9 mouse cellular contexts compared by ENCODE assay signal in the genomic region with DNA sequence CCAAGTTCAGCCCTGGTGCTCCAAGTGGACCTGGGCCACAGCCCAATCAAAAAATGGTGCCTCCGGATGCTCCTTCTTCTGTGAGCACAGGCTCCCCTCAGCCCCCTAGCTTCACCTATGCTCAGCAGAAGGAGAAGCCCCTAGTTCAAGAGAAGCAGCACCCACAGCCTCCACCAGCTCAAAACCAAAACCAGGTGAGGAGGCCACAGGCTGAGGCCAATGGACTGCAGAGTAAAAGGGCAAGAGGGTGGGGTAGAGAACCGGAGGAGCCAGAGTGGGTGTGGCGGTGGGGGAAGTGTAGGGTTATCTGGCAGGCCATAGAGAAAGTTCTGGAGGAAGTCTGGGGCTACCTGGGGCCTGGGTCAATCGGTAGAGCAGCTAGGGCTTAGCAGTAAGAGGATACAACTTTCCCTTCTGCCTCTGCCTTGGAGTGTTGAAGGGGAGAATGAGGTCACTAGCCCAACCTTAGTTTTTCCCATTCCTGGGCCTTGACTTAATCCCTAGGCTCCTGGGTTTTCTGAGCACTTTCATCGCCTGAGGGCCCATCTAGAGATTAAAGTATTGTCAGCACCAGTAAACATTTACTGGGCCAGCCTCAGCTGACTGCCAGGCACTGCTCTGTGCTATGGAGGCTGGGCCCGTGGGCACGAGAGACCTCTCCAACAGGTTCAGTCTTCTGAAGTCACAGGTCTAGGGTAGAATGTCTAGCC. TPM values are rescaled to one million over a fixed set of nuclear protein-coding genes. Genes with fewer than 3 reads are reported as not detected.
A peak's percentile ranks its signal among the peaks of the same experiment; 100 is the strongest.
DNase-seq lines count a peak whose midpoint lies in the region; ATAC-seq and TF ChIP-seq lines count a peak whose summit lies in the region.
"Had no signal": no experiment of that assay in that cellular context is flagged by ENCODE, and none has a peak within 500 bp of the region (broad histone marks: within the 10 kb centered on the region; RNA-seq: fewer than 3 reads in every experiment).

No protein-coding gene starts in this region.

- H3K36me3 ChIP-seq in hindbrain, embryonic 10.5 days, result peaks cover 57% of the 10 kb centered on the region
- 0 out of 2 replicates have a peak, but pooled peaks cover 2% of the 10 kb centered on the region for H3K36me3 ChIP-seq in hindbrain, embryonic 11.5 days (ENCODE audit: control insufficient read depth, insufficient read depth, low read length)
- peaks cover 48% of the 10 kb centered on the region for H3K36me3 ChIP-seq in embryonic facial prominence, embryonic 13.5 days
- peaks cover 27% of the 10 kb centered on the region for H3K36me3 ChIP-seq in intestine, postnatal 0 days (ENCODE audit: control insufficient read depth, insufficient read depth)
- peaks cover 65% of the 10 kb centered on the region for H3K36me3 ChIP-seq in megakaryocyte, embryonic 14.5 days (replicated peaks; ENCODE audit: low read length)

- no peak for DNase-seq in hindbrain, embryonic 10.5 days (ENCODE audit: low spot score)
- DNase-seq in hindbrain, embryonic 11.5 days (ENCODE audit: low spot score), result no peak
- no peak for DNase-seq in layer of hippocampus, postnatal 10 days (ENCODE audit: low spot score in 2 of 2)

- peaks cover 40% of the 10 kb centered on the region for H3K4me1 ChIP-seq in hindbrain, embryonic 10.5 days (replicated peaks)
- H3K4me1 ChIP-seq in hindbrain, embryonic 11.5 days (replicated peaks; ENCODE audit: control insufficient read depth, insufficient read depth, low read length), result peaks cover 2% of the 10 kb centered on the region
- peaks cover 48% of the 10 kb centered on the region for H3K4me1 ChIP-seq in embryonic facial prominence, embryonic 13.5 days
- peaks cover 20% of the 10 kb centered on the region for H3K4me1 ChIP-seq in intestine, postnatal 0 days (replicated peaks; ENCODE audit: control insufficient read depth, insufficient read depth, low read length)
- peaks cover 77% of the 10 kb centered on the region for H3K4me1 ChIP-seq in megakaryocyte, embryonic 14.5 days

- no peak overlapping the region for H3K4me2 ChIP-seq in hindbrain, embryonic 11.5 days (replicated peaks; ENCODE audit: low read depth, low read length)
- peak overlapping the region; percentile 85 for H3K4me2 ChIP-seq in embryonic facial prominence, embryonic 13.5 days
- peak overlapping the region; percentile 96 for H3K4me2 ChIP-seq in intestine, postnatal 0 days (replicated peaks; ENCODE audit: low read depth)

- WGBS in hindbrain, embryonic 10.5 days, result 87% methylated on average over 7 of the region's 7 CpGs
- WGBS in hindbrain, embryonic 11.5 days, result 83% methylated on average over 7 of the region's 7 CpGs
- WGBS in embryonic facial prominence, embryonic 13.5 days, result 80% methylated on average over 7 of the region's 7 CpGs
- WGBS in intestine, postnatal 0 days, result 54% methylated on average over 7 of the region's 7 CpGs

- no peak for TF ChIP-seq CTCF in intestine, postnatal 0 days (IDR thresholded peaks at IDR 0.05; ENCODE audit: low read depth)

- H3K27me3 ChIP-seq in hindbrain, embryonic 10.5 days (ENCODE audit: insufficient read depth, poor library complexity, severe bottlenecking), result no peaks in the 10 kb centered on the region
- H3K27me3 ChIP-seq in hindbrain, embryonic 11.5 days (ENCODE audit: control insufficient read depth, insufficient read depth, low read length), result no peaks in the 10 kb centered on the region
- no peaks in the 10 kb centered on the region for H3K27me3 ChIP-seq in embryonic facial prominence, embryonic 13.5 days
- no peaks in the 10 kb centered on the region for H3K27me3 ChIP-seq in intestine, postnatal 0 days (replicated peaks; ENCODE audit: control insufficient read depth, insufficient read depth, low read length)
- no peaks in the 10 kb centered on the region for H3K27me3 ChIP-seq in megakaryocyte, embryonic 14.5 days (replicated peaks)

- H3K9ac ChIP-seq in hindbrain, embryonic 11.5 days (ENCODE audit: low read depth, low read length), result no peak overlapping the region
- no peak overlapping the region for H3K9ac ChIP-seq in embryonic facial prominence, embryonic 13.5 days
- no peak overlapping the region for H3K9ac ChIP-seq in intestine, postnatal 0 days (ENCODE audit: low read depth, low read length)

- no peak overlapping the region for H3K27ac ChIP-seq in hindbrain, embryonic 10.5 days
- no peak overlapping the region for H3K27ac ChIP-seq in hindbrain, embryonic 11.5 days (ENCODE audit: low read depth, low read length)
- H3K27ac ChIP-seq in embryonic facial prominence, embryonic 13.5 days, result no peak overlapping the region
- no peak overlapping the region; the same call in 1 of the 2 replicates for H3K27ac ChIP-seq in intestine, postnatal 0 days (ENCODE audit: low read depth, low read length)

- H3K9me3 ChIP-seq in hindbrain, embryonic 10.5 days, result no peaks in the 10 kb centered on the region
- no peaks in the 10 kb centered on the region for H3K9me3 ChIP-seq in hindbrain, embryonic 11.5 days (ENCODE audit: control insufficient read depth, low read length)
- no peaks in the 10 kb centered on the region for H3K9me3 ChIP-seq in embryonic facial prominence, embryonic 13.5 days
- H3K9me3 ChIP-seq in intestine, postnatal 0 days (ENCODE audit: control insufficient read depth), result no peaks in the 10 kb centered on the region
- no peaks in the 10 kb centered on the region for H3K9me3 ChIP-seq in megakaryocyte, embryonic 14.5 days

- peak overlapping the region; percentile 90; the same call in 1 of the 2 replicates for H3K4me3 ChIP-seq in hindbrain, embryonic 10.5 days
- no peak overlapping the region for H3K4me3 ChIP-seq in hindbrain, embryonic 11.5 days (ENCODE audit: low read depth, low read length)
- H3K4me3 ChIP-seq in embryonic facial prominence, embryonic 13.5 days, result peak overlapping the region; percentile 79; the same call in 1 of the 2 replicates
- H3K4me3 ChIP-seq in intestine, postnatal 0 days (ENCODE audit: low read depth, low read length), result peak overlapping the region; percentile 89
- H3K4me3 ChIP-seq in megakaryocyte, embryonic 14.5 days (replicated peaks), result peak overlapping the region; percentile 98

- ATAC-seq in hindbrain, embryonic 11.5 days (ENCODE audit: low FRiP score), result no peak
- ATAC-seq in embryonic facial prominence, embryonic 13.5 days (ENCODE audit: insufficient number of reproducible peaks, insufficient read depth, low FRiP score, low TSS enrichment, low read depth), result no peak
- ATAC-seq in intestine, postnatal 0 days, result no peak
- ATAC-seq in erythroblast, adult 5-6 weeks (replicated peaks; ENCODE audit: low FRiP score, poor library complexity, severe bottlenecking), result no peak
- ATAC-seq in erythroid progenitor cell, adult 5-6 weeks (replicated peaks; ENCODE audit: low FRiP score, poor library complexity, severe bottlenecking), result no peak

RNA-seq across cellular contexts. Expression of gene Zyx, which starts 2.5 kb away (rescaled TPM):
- 86.0 and 103 TPM in 2 replicates for polyA plus RNA-seq in hindbrain, embryonic 10.5 days (2016; fragmentation: Nextera tagmentation; extraction: Ambion mirVana)
- 57.5 and 60.1 TPM in 2 replicates for polyA plus RNA-seq in hindbrain, embryonic 11.5 days (2014; fragmentation: Nextera tagmentation; extraction: Ambion mirVana)
- 77.2 and 81.0 TPM in 2 replicates for polyA plus RNA-seq in embryonic facial prominence, embryonic 13.5 days (2015; fragmentation: Nextera tagmentation; extraction: Ambion mirVana)
- polyA plus RNA-seq in intestine, postnatal 0 days (2015; fragmentation: Nextera tagmentation; extraction: Ambion mirVana), result 50.9 and 54.8 TPM in 2 replicates
- 8,612 and 27,789 TPM in 2 replicates for polyA plus RNA-seq in megakaryocyte, embryonic 14.5 days (2012; ENCODE audit: insufficient read depth, low replicate concordance)
- total RNA-seq in layer of hippocampus, postnatal 10 days (2021), result 10 to 100 TPM; 54.0 to 56.2 TPM
- total RNA-seq in erythroblast, adult 5-6 weeks (2015; ENCODE audit: low replicate concordance), result 74.0 and 87.0 TPM in 2 replicates
- total RNA-seq in erythroblast, adult 5-6 weeks (2017; ENCODE audit: low replicate concordance), result 7.7 and 14.1 TPM in 2 replicates
- total RNA-seq in erythroid progenitor cell, adult 5-6 weeks (2015; ENCODE audit: low replicate concordance), result 37.3 and 45.0 TPM in 2 replicates
- 5.9 and 12.8 TPM in 2 replicates for total RNA-seq in erythroid progenitor cell, adult 5-6 weeks (2017; ENCODE audit: low replicate concordance)

RNA-seq across cellular contexts. Expression of gene Epha1, which starts 21.1 kb away (rescaled TPM):
- 1.8 and 3.1 TPM in 2 replicates for polyA plus RNA-seq in hindbrain, embryonic 10.5 days (2016; fragmentation: Nextera tagmentation; extraction: Ambion mirVana)
- polyA plus RNA-seq in hindbrain, embryonic 11.5 days (2014; fragmentation: Nextera tagmentation; extraction: Ambion mirVana), result 0.43 and 1.3 TPM in 2 replicates
- 10.5 and 10.8 TPM in 2 replicates for polyA plus RNA-seq in embryonic facial prominence, embryonic 13.5 days (2015; fragmentation: Nextera tagmentation; extraction: Ambion mirVana)
- 13.3 and 13.7 TPM in 2 replicates for polyA plus RNA-seq in intestine, postnatal 0 days (2015; fragmentation: Nextera tagmentation; extraction: Ambion mirVana)
- not detected in 2 replicates for polyA plus RNA-seq in megakaryocyte, embryonic 14.5 days (2012; ENCODE audit: insufficient read depth, low replicate concordance)
- under 1 TPM in 1 of 2 experiments, not detected in 1; 0.39 TPM for total RNA-seq in layer of hippocampus, postnatal 10 days (2021)
- total RNA-seq in erythroblast, adult 5-6 weeks (2015; ENCODE audit: low replicate concordance), result not detected in 2 replicates
- not detected in 2 replicates for total RNA-seq in erythroblast, adult 5-6 weeks (2017; ENCODE audit: low replicate concordance)
- total RNA-seq in erythroid progenitor cell, adult 5-6 weeks (2015; ENCODE audit: low replicate concordance), result not detected in 2 replicates
- not detected in 2 replicates for total RNA-seq in erythroid progenitor cell, adult 5-6 weeks (2017; ENCODE audit: low replicate concordance)

RNA-seq across cellular contexts. Expression of gene Fam131b, which starts 27.5 kb away (rescaled TPM):
- polyA plus RNA-seq in hindbrain, embryonic 10.5 days (2016; fragmentation: Nextera tagmentation; extraction: Ambion mirVana), result 1.4 and 2.9 TPM in 2 replicates
- 2.6 and 3.1 TPM in 2 replicates for polyA plus RNA-seq in hindbrain, embryonic 11.5 days (2014; fragmentation: Nextera tagmentation; extraction: Ambion mirVana)
- polyA plus RNA-seq in embryonic facial prominence, embryonic 13.5 days (2015; fragmentation: Nextera tagmentation; extraction: Ambion mirVana), result 0.36 and 0.60 TPM in 2 replicates
- polyA plus RNA-seq in intestine, postnatal 0 days (2015; fragmentation: Nextera tagmentation; extraction: Ambion mirVana), result 0.05 and 0.12 TPM in 2 replicates
- polyA plus RNA-seq in megakaryocyte, embryonic 14.5 days (2012; ENCODE audit: insufficient read depth, low replicate concordance), result 0.41 TPM in 1 of 2 replicates, not detected in the other
- 10 to 100 TPM; 75.7 to 81.3 TPM for total RNA-seq in layer of hippocampus, postnatal 10 days (2021)
- total RNA-seq in erythroblast, adult 5-6 weeks (2015; ENCODE audit: low replicate concordance), result not detected in 2 replicates
- not detected in 2 replicates for total RNA-seq in erythroblast, adult 5-6 weeks (2017; ENCODE audit: low replicate concordance)
- total RNA-seq in erythroid progenitor cell, adult 5-6 weeks (2015; ENCODE audit: low replicate concordance), result not detected in 2 replicates
- not detected in 2 replicates for total RNA-seq in erythroid progenitor cell, adult 5-6 weeks (2017; ENCODE audit: low replicate concordance)

RNA-seq across cellular contexts. Expression of gene Tas2r143, which starts 48.1 kb away (rescaled TPM):
- polyA plus RNA-seq in hindbrain, embryonic 10.5 days (2016; fragmentation: Nextera tagmentation; extraction: Ambion mirVana), result not detected in 2 replicates
- polyA plus RNA-seq in hindbrain, embryonic 11.5 days (2014; fragmentation: Nextera tagmentation; extraction: Ambion mirVana), result not detected in 2 replicates
- polyA plus RNA-seq in embryonic facial prominence, embryonic 13.5 days (2015; fragmentation: Nextera tagmentation; extraction: Ambion mirVana), result not detected in 2 replicates
- not detected in 2 replicates for polyA plus RNA-seq in intestine, postnatal 0 days (2015; fragmentation: Nextera tagmentation; extraction: Ambion mirVana)
- polyA plus RNA-seq in megakaryocyte, embryonic 14.5 days (2012; ENCODE audit: insufficient read depth, low replicate concordance), result not detected in 2 replicates
- under 1 TPM in 1 of 2 experiments, not detected in 1; 0.43 TPM for total RNA-seq in layer of hippocampus, postnatal 10 days (2021)
- not detected in 2 replicates for total RNA-seq in erythroblast, adult 5-6 weeks (2015; ENCODE audit: low replicate concordance)
- not detected in 2 replicates for total RNA-seq in erythroblast, adult 5-6 weeks (2017; ENCODE audit: low replicate concordance)
- not detected in 2 replicates for total RNA-seq in erythroid progenitor cell, adult 5-6 weeks (2015; ENCODE audit: low replicate concordance)
- total RNA-seq in erythroid progenitor cell, adult 5-6 weeks (2017; ENCODE audit: low replicate concordance), result not detected in 2 replicates
- polyA plus RNA-seq: neural tube, embryonic 11.5 days had no signal

RNA-seq across cellular contexts. Expression of gene Tas2r135, which starts 53.3 kb away (rescaled TPM):
- polyA plus RNA-seq in hindbrain, embryonic 10.5 days (2016; fragmentation: Nextera tagmentation; extraction: Ambion mirVana), result not detected in 2 replicates
- 0.15 TPM in 1 of 2 replicates, not detected in the other for polyA plus RNA-seq in hindbrain, embryonic 11.5 days (2014; fragmentation: Nextera tagmentation; extraction: Ambion mirVana)
- polyA plus RNA-seq in embryonic facial prominence, embryonic 13.5 days (2015; fragmentation: Nextera tagmentation; extraction: Ambion mirVana), result not detected in 2 replicates
- polyA plus RNA-seq in intestine, postnatal 0 days (2015; fragmentation: Nextera tagmentation; extraction: Ambion mirVana), result not detected in 2 replicates
- not detected in 2 replicates for polyA plus RNA-seq in megakaryocyte, embryonic 14.5 days (2012; ENCODE audit: insufficient read depth, low replicate concordance)
- under 1 TPM in 1 of 2 experiments, not detected in 1; 0.34 TPM for total RNA-seq in layer of hippocampus, postnatal 10 days (2021)
- not detected in 2 replicates for total RNA-seq in erythroblast, adult 5-6 weeks (2015; ENCODE audit: low replicate concordance)
- not detected in 2 replicates for total RNA-seq in erythroblast, adult 5-6 weeks (2017; ENCODE audit: low replicate concordance)
- not detected in 2 replicates for total RNA-seq in erythroid progenitor cell, adult 5-6 weeks (2015; ENCODE audit: low replicate concordance)
- not detected in 2 replicates for total RNA-seq in erythroid progenitor cell, adult 5-6 weeks (2017; ENCODE audit: low replicate concordance)
- polyA plus RNA-seq: neural tube, embryonic 11.5 days had no signal

Comparison
In these comparisons a context has a peak if more than half of its experiments do, and no peak if none do; other contexts are left out.
1. RNA of gene Zyx, which starts 2.5 kb away (polyA plus RNA-seq): 8,612 to 27,789 TPM in megakaryocyte, embryonic 14.5 days; 86.0 to 103 TPM in hindbrain, embryonic 10.5 days, 77.2 to 81.0 TPM in embryonic facial prominence, embryonic 13.5 days, 57.5 to 60.1 TPM in hindbrain, embryonic 11.5 days and 50.9 to 54.8 TPM in intestine, postnatal 0 days; every median in the first group is over 10 times any median in the second.